Mouse (Mus musculus): ENCODE results near the gene Fstl4. TPM values are rescaled to one million over a fixed set of nuclear protein-coding genes. Genes with fewer than 3 reads are reported as not detected.

Gene Fstl4
- polyA plus RNA-seq, 1 experiment from 2014 or later = 8.5 TPM

GRCm38 (mm10) chr11:52749988-52750387 lies 14.4 kb upstream of the Fstl4 start:
- Histone ChIP-seq H3K4me1 (ENCODE audit: insufficient read depth) (no peaks in the 10 kb centered on the region), H3K4me3 (ENCODE audit: low read depth, low read length) (no peak overlapping the region), H3K27me3 (ENCODE audit: insufficient read depth, low read length) (no peaks in the 10 kb centered on the region), H3K36me3 (ENCODE audit: insufficient read depth) (no peaks in the 10 kb centered on the region), H3K27ac (ENCODE audit: low read depth) (no peak overlapping the region), H3K9ac (no peak overlapping the region), H3K9me3 (ENCODE audit: low read depth, low read length) (no peaks in the 10 kb centered on the region), H3K4me2 (no peak overlapping the region)
- 71% methylated on average over 6 of the region's 6 CpGs for WGBS
- DNase-seq (no peak), ATAC-seq (ENCODE audit: insufficient read depth) (no peak)
- no peak for TF ChIP-seq CTCF (IDR thresholded peaks at IDR 0.05; ENCODE audit: low read depth)

- no peak overlapping the region for H3K4me2 ChIP-seq
- no peak for ATAC-seq (ENCODE audit: insufficient read depth)
- DNase-seq = no peak
- H3K4me3 ChIP-seq (ENCODE audit: low read depth, low read length) = no peak overlapping the region
- no peaks in the 10 kb centered on the region for H3K36me3 ChIP-seq (ENCODE audit: insufficient read depth)
- WGBS = 76% methylated on average over 12 of the region's 12 CpGs
- no peaks in the 10 kb centered on the region for H3K4me1 ChIP-seq (ENCODE audit: insufficient read depth)
- H3K27ac ChIP-seq (ENCODE audit: low read depth) = no peak overlapping the region
- no peaks in the 10 kb centered on the region for H3K9me3 ChIP-seq (ENCODE audit: low read depth, low read length)
- no peaks in the 10 kb centered on the region for H3K27me3 ChIP-seq (ENCODE audit: insufficient read depth, low read length)
- H3K9ac ChIP-seq = no peak overlapping the region
- no peak for TF ChIP-seq CTCF (IDR thresholded peaks at IDR 0.05; ENCODE audit: low read depth)
Observed at GRCm38 (mm10) chr11:52752524-52752923, 11.9 kb upstream of the Fstl4 start.

DNA sequence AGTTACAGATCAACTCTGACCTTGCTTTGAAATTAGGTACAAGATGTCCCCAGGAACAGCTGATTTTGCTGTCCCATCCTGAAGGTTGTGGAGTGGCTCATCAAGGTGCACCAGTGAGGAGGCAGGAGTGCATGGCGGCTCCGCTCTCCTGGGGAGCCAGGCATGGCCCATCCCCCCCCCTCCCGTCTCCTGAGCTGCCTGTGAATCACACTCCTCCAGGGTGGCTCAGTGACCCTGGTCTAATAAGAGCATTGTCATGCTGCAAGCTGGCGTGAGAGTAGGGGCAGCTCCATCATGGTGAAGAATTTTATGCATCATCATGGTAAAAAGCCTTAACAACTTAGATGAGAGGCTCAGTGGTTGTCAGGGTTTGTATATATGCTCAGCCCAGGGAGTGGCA lies 11.2 kb upstream of the Fstl4 start:
- Histone ChIP-seq H3K36me3 (ENCODE audit: insufficient read depth) (no peaks in the 10 kb centered on the region), H3K4me3 (ENCODE audit: low read depth, low read length) (no peak overlapping the region), H3K4me2 (no peak overlapping the region), H3K9ac (no peak overlapping the region), H3K9me3 (ENCODE audit: low read depth, low read length) (no peaks in the 10 kb centered on the region), H3K4me1 (ENCODE audit: insufficient read depth) (no peaks in the 10 kb centered on the region), H3K27ac (ENCODE audit: low read depth) (no peak overlapping the region), H3K27me3 (ENCODE audit: insufficient read depth, low read length) (no peaks in the 10 kb centered on the region)
- ATAC-seq (ENCODE audit: insufficient read depth) (no peak), DNase-seq (no peak)
- no peak for TF ChIP-seq CTCF (IDR thresholded peaks at IDR 0.05; ENCODE audit: low read depth)
- WGBS = 48% methylated on average over 4 of the region's 4 CpGs

DNA sequence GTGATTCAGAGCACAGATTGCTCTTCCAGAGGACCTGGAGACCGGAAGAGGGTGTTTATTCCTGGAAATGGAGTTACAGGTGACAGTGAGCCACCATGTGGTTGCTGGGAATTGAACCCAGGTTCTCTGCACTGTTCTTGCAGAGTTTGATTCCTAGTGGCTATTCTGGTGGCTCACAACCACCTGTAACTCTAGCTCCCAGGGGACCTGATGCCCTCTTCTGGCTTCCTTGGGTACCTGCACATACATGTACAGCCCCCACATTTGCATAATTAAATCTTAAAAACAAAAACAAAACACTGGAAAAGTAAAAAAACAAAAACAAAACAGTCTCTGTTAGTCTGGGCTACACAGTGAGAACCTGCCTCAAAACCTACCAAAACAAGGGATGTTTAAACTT lies 2.6 kb upstream of the Fstl4 start:
- DNase-seq (no peak), ATAC-seq (ENCODE audit: insufficient read depth) (no peak)
- Histone ChIP-seq H3K27me3 (ENCODE audit: insufficient read depth, low read length) (peaks cover 39% of the 10 kb centered on the region), H3K27ac (ENCODE audit: low read depth) (no peak overlapping the region), H3K9me3 (ENCODE audit: low read depth, low read length) (no peaks in the 10 kb centered on the region), H3K4me1 (ENCODE audit: insufficient read depth) (no peaks in the 10 kb centered on the region), H3K4me3 (ENCODE audit: low read depth, low read length) (no peak overlapping the region), H3K4me2 (no peak overlapping the region), H3K9ac (no peak overlapping the region), H3K36me3 (ENCODE audit: insufficient read depth) (no peaks in the 10 kb centered on the region)
- 47% methylated on average over 1 of the region's 1 CpGs for WGBS
- TF ChIP-seq CTCF (IDR thresholded peaks at IDR 0.05; ENCODE audit: low read depth) = peak; percentile 42

- H3K9ac ChIP-seq = peak overlapping the region; percentile 56
- H3K9me3 ChIP-seq (ENCODE audit: low read depth, low read length) = no peaks in the 10 kb centered on the region
- no peaks in the 10 kb centered on the region for H3K36me3 ChIP-seq (ENCODE audit: insufficient read depth)
- ATAC-seq (ENCODE audit: insufficient read depth) = peak; percentile 38; the same call in 1 of the 2 replicates
- under 1% methylated on average over 53 of the region's 53 CpGs for WGBS
- H3K4me2 ChIP-seq = peak overlapping the region; percentile 89
- no peaks in the 10 kb centered on the region for H3K4me1 ChIP-seq (ENCODE audit: insufficient read depth)
- TF ChIP-seq CTCF (IDR thresholded peaks at IDR 0.05; ENCODE audit: low read depth) = no peak
- peak overlapping the region; percentile 54 for H3K4me3 ChIP-seq (ENCODE audit: low read depth, low read length)
- H3K27ac ChIP-seq (ENCODE audit: low read depth) = no peak overlapping the region
- H3K27me3 ChIP-seq (ENCODE audit: insufficient read depth, low read length) = peaks cover 39% of the 10 kb centered on the region
- peak; percentile 33 for DNase-seq
Observed at GRCm38 (mm10) chr11:52764894-52765677, 652 bp downstream of the Fstl4 start.

DNA sequence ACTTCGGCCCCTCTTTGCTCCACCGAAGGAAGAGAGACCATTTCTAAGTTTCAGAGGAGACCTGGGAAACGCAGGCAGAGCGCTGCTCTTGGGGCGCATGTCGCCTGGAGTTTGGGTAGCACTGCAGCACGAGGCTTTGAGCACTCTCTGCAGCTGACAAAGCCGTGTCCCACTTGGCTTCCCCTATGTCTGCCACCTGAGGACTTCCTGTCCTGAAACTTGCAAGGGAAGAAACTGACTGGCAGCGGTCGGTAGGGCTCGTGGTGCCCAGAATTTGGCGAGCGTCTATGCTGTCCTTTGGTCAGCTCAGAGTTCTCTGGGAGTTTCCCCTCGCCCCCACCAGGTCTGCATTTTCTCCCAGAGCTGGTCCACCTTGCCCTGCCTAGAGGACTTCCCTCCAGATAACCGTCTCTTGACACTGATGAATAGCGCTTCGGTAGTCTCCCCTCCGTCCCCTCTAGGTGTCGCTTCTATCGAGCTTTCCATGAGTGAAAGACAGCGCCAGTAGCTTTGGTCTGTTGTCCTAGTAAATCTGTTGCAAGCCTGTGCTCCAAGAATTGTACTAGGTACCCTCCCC lies 1.3 kb downstream of the Fstl4 start:
- H3K27ac ChIP-seq (ENCODE audit: low read depth) = no peak overlapping the region
- no peaks in the 10 kb centered on the region for H3K4me1 ChIP-seq (ENCODE audit: insufficient read depth)
- no peak for ATAC-seq (ENCODE audit: insufficient read depth)
- H3K4me3 ChIP-seq (ENCODE audit: low read depth, low read length) = peak overlapping the region; percentile 54
- H3K9me3 ChIP-seq (ENCODE audit: low read depth, low read length) = no peaks in the 10 kb centered on the region
- 1% methylated on average over 21 of the region's 21 CpGs for WGBS
- peak overlapping the region; percentile 89 for H3K4me2 ChIP-seq
- no peak overlapping the region for H3K9ac ChIP-seq
- peak; percentile 67 for TF ChIP-seq CTCF (IDR thresholded peaks at IDR 0.05; ENCODE audit: low read depth)
- H3K36me3 ChIP-seq (ENCODE audit: insufficient read depth) = no peaks in the 10 kb centered on the region
- peak; percentile 72 for DNase-seq
- H3K27me3 ChIP-seq (ENCODE audit: insufficient read depth, low read length) = peaks cover 39% of the 10 kb centered on the region

DNA sequence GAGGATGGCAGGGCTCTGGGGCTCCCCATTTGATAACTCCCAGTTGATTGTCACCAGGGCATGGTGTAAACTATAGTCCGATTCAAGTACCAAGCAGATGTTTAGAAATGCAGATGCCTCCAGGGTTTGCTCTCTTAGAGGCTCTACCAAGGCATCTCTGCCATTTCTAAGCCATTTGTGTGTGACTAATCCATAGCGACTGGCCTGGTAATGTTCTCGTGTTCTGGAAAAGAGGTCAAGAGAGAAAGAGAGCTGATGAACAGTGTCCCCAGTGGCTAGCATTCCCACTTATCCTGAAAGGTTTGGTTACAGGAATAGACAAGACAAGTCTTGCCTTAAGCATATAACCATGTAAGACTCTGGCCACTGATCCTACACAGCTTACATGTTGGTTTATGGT lies 3.5 kb downstream of the Fstl4 start:
- H3K4me3 ChIP-seq (ENCODE audit: low read depth, low read length) = no peak overlapping the region
- no peaks in the 10 kb centered on the region for H3K9me3 ChIP-seq (ENCODE audit: low read depth, low read length)
- no peaks in the 10 kb centered on the region for H3K4me1 ChIP-seq (ENCODE audit: insufficient read depth)
- no peak for ATAC-seq (ENCODE audit: insufficient read depth)
- H3K27me3 ChIP-seq (ENCODE audit: insufficient read depth, low read length) = peaks cover 39% of the 10 kb centered on the region
- H3K27ac ChIP-seq (ENCODE audit: low read depth) = no peak overlapping the region
- no peaks in the 10 kb centered on the region for H3K36me3 ChIP-seq (ENCODE audit: insufficient read depth)
- DNase-seq = no peak
- H3K9ac ChIP-seq = no peak overlapping the region
- no peak overlapping the region for H3K4me2 ChIP-seq
- WGBS = 73% methylated on average over 3 of the region's 3 CpGs
- no peak for TF ChIP-seq CTCF (IDR thresholded peaks at IDR 0.05; ENCODE audit: low read depth)

Measured in lung, embryonic 14.5 days (tissue).